Mouse (Mus musculus) right cerebral cortex, postnatal 25 days (tissue): ENCODE results near the gene Ggta1.

Source experiments
- DNase-seq: peaks from one replicate; pipeline ENCODE4 v3.0.0; 2022

Ggta1 gene

DNA sequence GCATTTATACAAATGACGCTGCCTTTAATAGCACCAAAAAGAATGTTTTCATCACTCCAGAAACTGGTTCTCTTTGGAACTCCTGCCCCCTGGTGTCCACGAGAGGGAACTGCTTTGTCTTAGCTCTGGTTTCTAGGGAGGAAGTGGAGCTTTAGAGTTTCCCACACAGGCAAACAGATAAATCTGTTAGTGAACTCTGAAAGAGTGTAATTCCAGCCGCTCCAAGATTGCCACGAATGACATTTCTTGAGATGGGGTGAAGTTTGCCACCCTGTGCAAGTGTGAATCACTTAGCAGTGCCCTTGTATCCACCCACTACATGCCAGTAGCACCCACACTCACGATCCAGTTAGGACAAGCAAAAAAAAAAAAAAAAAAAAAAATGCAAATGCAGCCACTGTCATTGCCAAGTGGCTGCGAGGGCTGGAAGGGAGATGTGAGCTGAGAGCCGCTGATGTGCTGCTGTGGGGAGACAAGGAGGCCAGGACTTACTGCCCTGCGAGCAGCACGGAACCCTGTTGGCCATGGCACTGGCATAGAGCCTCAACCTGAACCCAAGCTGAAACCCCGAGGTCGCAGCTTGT, 65.3 kb downstream of the Ggta1 start:
- peak; percentile 65 for DNase-seq

DNA sequence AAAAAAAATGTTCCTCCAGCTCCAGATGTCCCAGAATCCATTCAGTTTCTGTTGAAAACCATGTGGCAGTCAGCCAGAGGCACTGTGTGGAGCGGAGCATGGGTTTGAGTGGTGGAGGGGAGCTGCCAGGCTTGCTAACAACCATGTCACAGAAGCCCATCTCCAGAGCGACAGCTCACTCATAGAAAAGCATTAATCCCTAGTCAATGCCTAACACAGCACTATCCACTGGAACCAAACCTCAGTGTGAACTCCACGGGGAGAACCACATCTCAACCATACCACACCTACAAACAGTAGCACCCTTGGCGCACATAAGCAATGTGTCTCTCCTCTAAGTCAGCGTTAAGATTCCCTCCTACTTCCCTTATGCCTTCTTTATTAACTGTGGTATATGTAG, 65.9 kb downstream of the Ggta1 start, which contains the start of gene 4930402F06Rik:
Gene 4930402F06Rik (minus strand): TSS at position 80 of the 400 bp plus-strand sequence.
- DNase-seq, result peak; percentile 25

DNA sequence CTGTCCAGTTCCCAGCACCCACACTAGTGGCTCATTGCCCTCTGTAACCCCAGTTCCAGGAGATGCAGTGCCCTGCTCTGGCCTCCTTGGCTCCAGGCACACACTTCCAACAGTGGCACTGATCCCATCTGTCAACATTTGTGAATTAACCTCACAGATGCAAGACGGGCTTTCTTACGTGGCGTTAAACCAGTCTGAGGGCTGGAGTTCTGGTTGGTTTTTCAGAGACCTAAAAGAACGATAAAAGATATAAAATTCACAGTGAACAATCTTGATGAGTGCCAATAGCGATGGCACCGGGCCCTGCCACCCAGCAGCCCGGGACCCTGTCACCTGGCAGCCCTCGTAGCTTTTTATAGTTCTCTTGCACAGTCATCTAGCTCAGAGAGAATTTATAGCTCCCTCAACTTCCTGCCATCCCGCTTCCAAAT, 77.6 kb downstream of the Ggta1 start:
- DNase-seq, result no peak

GRCm38 (mm10) chr2:35379306-35379705, 83.7 kb downstream of the Ggta1 start:
- no peak for DNase-seq

GRCm38 (mm10) chr2:35377600-35377999, 85.4 kb downstream of the Ggta1 start:
- no peak for DNase-seq

DNA sequence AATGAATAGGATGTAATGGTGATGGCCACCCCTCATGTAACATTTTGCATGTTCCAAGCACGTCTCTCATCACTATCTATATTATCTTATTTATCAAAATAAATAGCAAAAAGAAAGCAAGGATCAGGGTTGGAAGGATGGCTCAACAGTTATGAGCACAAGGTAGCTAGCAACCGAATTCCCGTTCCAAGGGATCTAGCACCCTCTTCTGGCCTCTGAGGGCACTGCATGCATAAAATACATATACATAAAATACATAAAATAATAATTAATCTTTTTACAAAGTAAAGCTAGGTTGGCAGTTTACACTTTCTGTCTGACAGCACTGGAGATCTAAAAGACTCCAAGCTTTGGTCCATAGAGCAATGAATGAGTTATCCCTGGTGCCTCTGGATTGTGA, 90.0 kb downstream of the Ggta1 start:
- DNase-seq, result no peak

DNA sequence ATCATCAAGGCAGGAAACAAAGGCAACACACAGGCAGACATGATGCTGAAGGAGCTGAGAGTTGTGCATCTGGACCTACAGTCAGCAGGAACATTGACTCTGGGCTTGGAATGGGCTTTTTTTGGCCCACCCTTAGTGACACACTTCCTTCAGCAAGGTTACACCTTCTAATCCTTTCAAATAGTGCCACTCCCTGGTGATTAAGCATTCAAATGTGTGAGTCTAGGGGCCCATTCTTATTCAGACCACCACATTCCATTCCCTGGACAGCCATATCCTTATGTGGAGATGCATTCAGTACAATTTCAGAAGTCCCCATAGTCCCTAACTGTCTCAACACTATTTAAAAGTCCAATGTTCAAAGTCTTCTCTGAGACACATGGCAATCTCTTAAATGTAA, 92.3 kb downstream of the Ggta1 start:
- no peak for DNase-seq

- DNase-seq, result no peak
Observed at GRCm38 (mm10) chr2:35367629-35368028, 95.4 kb downstream of the Ggta1 start, which contains the start of gene 4930568D16Rik. 4930568D16Rik (minus strand) TSS chr2:35367729.
